Mouse (Mus musculus) bone marrow macrophage, adult 2 months (primary cell): ENCODE data around the gene Fam76a.

Experiments
- CTCF ChIP-seq: IDR thresholded peaks from 2 replicates; pipeline ENCODE4 v1.5.1; 2012; ENCODE audit warnings: low read depth, mild to moderate bottlenecking, low read length, moderate library complexity
- POLR2A ChIP-seq: IDR thresholded peaks from 2 replicates; pipeline ENCODE4 v1.6.1; 2012; ENCODE audit warnings: mild to moderate bottlenecking, low read depth, low read length, borderline replicate concordance

- TF ChIP-seq CTCF, result no peak
- TF ChIP-seq POLR2A, result no peak
These were observed 870 bp downstream of the Fam76a start for GRCm38 (mm10) chr4:132921488-132921887.
